Mouse (Mus musculus) olfactory bulb, adult 2 months (tissue): ENCODE measurements around the gene Ankle1.
A peak's percentile ranks its signal among the peaks of the same experiment; 100 is the strongest.

Source experiments
- CTCF ChIP-seq: fragments of 200-500 bp; IDR thresholded peaks from 2 replicates; pipeline ENCODE4 v1.5.1; 2012; ENCODE audit warnings: low read depth, mild to moderate bottlenecking, low read length, moderate library complexity; ENCODE audit not compliant: insufficient read depth
- POLR2A ChIP-seq: fragments of 200-500 bp; IDR thresholded peaks from 2 replicates; pipeline ENCODE4 v1.6.1; 2012; ENCODE audit warnings: mild to moderate bottlenecking, low read depth, low read length, moderate library complexity; ENCODE audit not compliant: insufficient read depth

DNA sequence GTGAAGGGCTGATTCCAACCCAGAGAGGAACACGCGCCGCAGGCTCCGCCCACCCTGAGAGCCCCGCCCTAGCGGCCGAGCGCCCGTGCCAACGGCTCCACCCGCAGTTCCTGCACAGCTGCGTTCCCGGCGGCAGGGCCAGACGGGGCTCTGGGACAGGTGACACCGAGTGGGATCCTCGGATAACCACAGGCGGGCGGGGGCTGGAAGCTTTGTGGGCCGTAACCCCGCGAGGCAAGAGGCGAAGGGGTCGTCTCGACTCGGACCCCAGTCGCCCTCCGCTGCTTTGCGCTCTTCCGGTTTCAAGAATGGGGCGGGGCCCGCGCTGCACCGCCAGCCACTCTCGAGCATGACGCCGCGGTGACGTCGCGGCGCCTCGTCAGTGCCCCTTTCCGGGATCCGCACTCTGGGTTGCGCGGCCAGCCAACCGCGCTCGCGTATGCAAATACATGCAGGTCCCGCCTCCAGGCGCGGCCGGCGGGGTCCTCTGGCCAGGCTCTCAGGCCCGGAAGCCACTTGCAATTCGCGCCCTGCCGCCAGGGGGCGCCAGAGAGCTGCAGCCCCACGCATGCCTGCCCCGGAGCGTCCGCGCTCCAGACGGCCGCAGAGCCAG is 34.5 kb upstream of the Ankle1 start, which contains the start of gene Ocel1:
- TF ChIP-seq POLR2A, result peak; percentile 87
- TF ChIP-seq CTCF, result peak; percentile 100
